Comparison of ENCODE assay signal across 24 mouse cellular contexts in genomic region chr2:166242786-166243521, GRCm38 (mm10).
A peak's percentile ranks its signal among the peaks of the same experiment; 100 is the strongest.
DNase-seq lines count a peak whose midpoint lies in the region; ATAC-seq and TF ChIP-seq lines count a peak whose summit lies in the region.
"Had no signal": no experiment of that assay in that cellular context is flagged by ENCODE, and none has a peak within 500 bp of the region (broad histone marks: within the 10 kb centered on the region; RNA-seq: fewer than 3 reads in every experiment).

No protein-coding gene starts in this region.

- H3K9ac ChIP-seq in heart, postnatal 0 days (replicated peaks; ENCODE audit: low read depth, low read length): no peak overlapping the region
- H3K9ac ChIP-seq in heart, adult 2 months (ENCODE audit: low read depth, low read length): no peak overlapping the region
- H3K9ac ChIP-seq: forebrain, postnatal 0 days; heart, embryonic 13.5 days; liver, embryonic 13.5 days; midbrain, embryonic 15.5 days; stomach, embryonic 15.5 days had no signal

- no peak overlapping the region for H3K4me3 ChIP-seq in heart, postnatal 0 days (ENCODE audit: low read depth, low read length)
- no peak overlapping the region for H3K4me3 ChIP-seq in heart, adult 2 months
- H3K4me3 ChIP-seq: heart, embryonic 13.5 days; liver, embryonic 13.5 days; midbrain, embryonic 15.5 days; myocyte; stomach, embryonic 15.5 days had no signal

- H3K27ac ChIP-seq in heart, postnatal 0 days (ENCODE audit: low read depth): no peak overlapping the region
- no peak overlapping the region for H3K27ac ChIP-seq in heart, adult 2 months
- H3K27ac ChIP-seq: heart, embryonic 13.5 days; liver, embryonic 13.5 days; midbrain, embryonic 15.5 days; stomach, embryonic 15.5 days had no signal

- H3K4me1 ChIP-seq in heart, postnatal 0 days (ENCODE audit: control insufficient read depth, insufficient read depth): no peaks in the 10 kb centered on the region
- no peaks in the 10 kb centered on the region for H3K4me1 ChIP-seq in heart, adult 2 months (ENCODE audit: control insufficient read depth, insufficient read depth, low read length)
- H3K4me1 ChIP-seq: liver, embryonic 13.5 days; midbrain, embryonic 15.5 days had no signal

- no peak for TF ChIP-seq POLR2A in heart, adult 2 months (IDR thresholded peaks at IDR 0.05; ENCODE audit: insufficient read depth, low read depth, low read length)

- H3K36me3 ChIP-seq in heart, postnatal 0 days (replicated peaks; ENCODE audit: control insufficient read depth, insufficient read depth, low read length): no peaks in the 10 kb centered on the region
- no peaks in the 10 kb centered on the region for H3K36me3 ChIP-seq in heart, adult 2 months (ENCODE audit: control insufficient read depth, insufficient read depth, low read length)
- H3K36me3 ChIP-seq: heart, embryonic 13.5 days; liver, embryonic 13.5 days; midbrain, embryonic 15.5 days; stomach, embryonic 15.5 days had no signal

- peak; percentile 33 for DNase-seq in adrenal gland, postnatal 10 days
- DNase-seq in adrenal gland, adult 18-20 months (ENCODE audit: low spot score in 2 of 2): no peak
- peak; percentile 41 for DNase-seq in heart, postnatal 0 days (ENCODE audit: low spot score)
- no peak for DNase-seq in heart, adult 2 months
- DNase-seq in retina, postnatal 1 day: peak; percentile 21
- DNase-seq in retina, embryonic 14.5 days (ENCODE audit: low spot score): no peak
- DNase-seq in right cerebral cortex, adult 2 months (ENCODE audit: low spot score in 2 of 2): no peak
- no peak for DNase-seq in ovary, postnatal 14 days (ENCODE audit: low spot score)
- DNase-seq: cerebellum, adult 11 months; cerebellum, postnatal 10 days; gastrocnemius, postnatal 36 days; kidney, adult 11 months; liver, embryonic 13.5 days; lung, postnatal 10 days; right cerebral cortex, postnatal 25 days; thymus, adult 18-20 months; thymus, postnatal 4 days had no signal

- ATAC-seq in heart, postnatal 0 days (ENCODE audit: insufficient read depth, low read depth): peak; percentile 48; the same call in 1 of the 2 replicates
- ATAC-seq: CD4-positive, CD25-positive, alpha-beta regulatory T cell, adult 4 months; forebrain, postnatal 0 days; midbrain, embryonic 15.5 days; Patski had no signal

- intact Hi-C loops in heart, adult 2 months (cut with DNase I): no loop called here

- H3K4me2 ChIP-seq in heart, postnatal 0 days (ENCODE audit: low read depth, low read length): no peak overlapping the region
- H3K4me2 ChIP-seq: heart, embryonic 13.5 days; liver, embryonic 13.5 days; midbrain, embryonic 15.5 days; stomach, embryonic 15.5 days had no signal

- H3K9me3 ChIP-seq in heart, postnatal 0 days (replicated peaks; ENCODE audit: control insufficient read depth, low read length): no peaks in the 10 kb centered on the region
- H3K9me3 ChIP-seq: heart, embryonic 13.5 days; liver, embryonic 13.5 days; midbrain, embryonic 15.5 days; stomach, embryonic 15.5 days had no signal

- no peak for TF ChIP-seq CTCF in heart, postnatal 0 days (IDR thresholded peaks at IDR 0.05; ENCODE audit: low read depth)
- TF ChIP-seq CTCF in heart, adult 2 months (IDR thresholded peaks at IDR 0.05): no peak

- H3K27me3 ChIP-seq in heart, postnatal 0 days (ENCODE audit: control insufficient read depth, insufficient read depth, low read length): no peaks in the 10 kb centered on the region
- no peaks in the 10 kb centered on the region for H3K27me3 ChIP-seq in heart, adult 2 months (ENCODE audit: control insufficient read depth, insufficient read depth, low read length)
- H3K27me3 ChIP-seq: heart, embryonic 13.5 days; liver, embryonic 13.5 days; midbrain, embryonic 15.5 days; Patski; stomach, embryonic 15.5 days had no signal

- 66% methylated on average over 14 of the region's 14 CpGs for WGBS in heart, postnatal 0 days
- 72% methylated on average over 14 of the region's 14 CpGs for WGBS in heart, adult 2 months

- no peaks in the 10 kb centered on the region for H3K79me2 ChIP-seq in heart, adult 2 months (replicated peaks; ENCODE audit: control insufficient read depth, insufficient read depth, low read length)

- TF ChIP-seq EP300 in heart, postnatal 0 days (IDR thresholded peaks at IDR 0.05; ENCODE audit: low read depth): no peak
- TF ChIP-seq EP300 in heart, adult 2 months (IDR thresholded peaks at IDR 0.05; ENCODE audit: insufficient read depth, low read depth, low read length): no peak

Comparison
In these comparisons a context has a peak if more than half of its experiments do, and no peak if none do; other contexts are left out.
1. DNase-seq: peak in adrenal gland, postnatal 10 days (single experiment), heart, postnatal 0 days (single experiment) and retina, postnatal 1 day (single experiment); none in adrenal gland, adult 18-20 months (0 of 2), heart, adult 2 months (0 of 2), retina, embryonic 14.5 days (single experiment), right cerebral cortex, adult 2 months (0 of 2) and ovary, postnatal 14 days (single experiment).